Mouse (Mus musculus): Measurements from ENCODE around the gene Gm815. TPM values are rescaled to one million over a fixed set of nuclear protein-coding genes. Genes with fewer than 3 reads are reported as not detected.

Gm815 gene
- not detected in 2 replicates for polyA plus RNA-seq (2016; fragmentation: Nextera tagmentation; extraction: Ambion mirVana)

GRCm38 (mm10) chr19:26885616-26886015 is at the start of gene Gm815:
Gm815 (plus strand) TSS chr19:26885881.
- no peak for DNase-seq (ENCODE audit: low spot score)
- Histone ChIP-seq H3K36me3 (no peaks in the 10 kb centered on the region), H3K27ac (no peak within 1 kb of the TSS), H3K4me1 (replicated peaks) (peaks cover 3% of the 10 kb centered on the region), H3K27me3 (ENCODE audit: insufficient read depth, poor library complexity, severe bottlenecking) (no peaks in the 10 kb centered on the region), H3K9me3 (no peaks in the 10 kb centered on the region), H3K4me3 (no peak within 1 kb of the TSS)
- WGBS, result 88% methylated on average over 6 of the region's 6 CpGs

DNA sequence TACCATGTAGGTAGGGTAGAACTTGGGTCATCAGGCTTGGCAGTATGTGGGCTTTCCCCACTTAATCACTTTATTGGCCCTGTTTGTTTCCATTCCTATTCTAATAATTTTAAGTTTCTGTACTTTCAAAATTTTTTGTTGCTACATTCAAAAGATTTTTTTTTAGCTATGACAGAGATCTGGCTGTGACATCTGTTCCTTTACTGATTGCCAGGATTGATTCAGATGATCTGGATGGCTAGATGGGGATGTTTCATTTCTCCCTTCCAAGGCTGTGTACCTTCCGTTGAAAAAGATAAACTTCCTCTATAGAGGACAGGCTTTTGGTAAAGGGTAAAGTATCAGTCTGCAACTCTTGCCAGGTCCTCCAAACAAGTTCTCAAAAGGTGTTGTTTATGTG is 48.1 kb upstream of the Gm815 start:
- 82% methylated on average over 1 of the region's 1 CpGs for whole genome bisulfite sequencing

GRCm38 (mm10) chr19:26843896-26844295 is 41.8 kb upstream of the Gm815 start:
- WGBS, result 93% methylated on average over 6 of the region's 6 CpGs
- DNase-seq (ENCODE audit: low spot score), result no peak
- H3K9me3 ChIP-seq, result peaks cover 3% of the 10 kb centered on the region; the same call in 1 of the 2 replicates
- no peak overlapping the region for H3K4me3 ChIP-seq
- H3K4me1 ChIP-seq (replicated peaks), result peaks cover 29% of the 10 kb centered on the region
- peaks cover 7% of the 10 kb centered on the region; the same call in 1 of the 2 replicates for H3K27me3 ChIP-seq (ENCODE audit: insufficient read depth, poor library complexity, severe bottlenecking)
- H3K27ac ChIP-seq, result peak overlapping the region; percentile 95
- H3K36me3 ChIP-seq, result no peaks in the 10 kb centered on the region

More for the DNA sequence above, 48.1 kb upstream of the Gm815 start:
- no peak overlapping the region for H3K27ac ChIP-seq
- H3K4me3 ChIP-seq, result no peak overlapping the region
- no peaks in the 10 kb centered on the region for H3K9me3 ChIP-seq
- H3K36me3 ChIP-seq, result no peaks in the 10 kb centered on the region
- DNase-seq (ENCODE audit: low spot score), result no peak
- no peaks in the 10 kb centered on the region for H3K4me1 ChIP-seq (replicated peaks)
- H3K27me3 ChIP-seq (ENCODE audit: insufficient read depth, poor library complexity, severe bottlenecking), result no peaks in the 10 kb centered on the region

- peaks cover 29% of the 10 kb centered on the region for H3K4me1 ChIP-seq (replicated peaks)
- peak; percentile 86 for DNase-seq (ENCODE audit: low spot score)
- peaks cover 10% of the 10 kb centered on the region; the same call in 1 of the 2 replicates for H3K27me3 ChIP-seq (ENCODE audit: insufficient read depth, poor library complexity, severe bottlenecking)
- no peaks in the 10 kb centered on the region for H3K36me3 ChIP-seq
- peaks cover 8% of the 10 kb centered on the region; the same call in 1 of the 2 replicates for H3K9me3 ChIP-seq
- WGBS, result 7% methylated on average over 8 of the region's 8 CpGs
- H3K4me3 ChIP-seq, result peak overlapping the region; percentile 54
- peak overlapping the region; percentile 95 for H3K27ac ChIP-seq
Measured at GRCm38 (mm10) chr19:26844813-26845212, 40.9 kb upstream of the Gm815 start.

DNA sequence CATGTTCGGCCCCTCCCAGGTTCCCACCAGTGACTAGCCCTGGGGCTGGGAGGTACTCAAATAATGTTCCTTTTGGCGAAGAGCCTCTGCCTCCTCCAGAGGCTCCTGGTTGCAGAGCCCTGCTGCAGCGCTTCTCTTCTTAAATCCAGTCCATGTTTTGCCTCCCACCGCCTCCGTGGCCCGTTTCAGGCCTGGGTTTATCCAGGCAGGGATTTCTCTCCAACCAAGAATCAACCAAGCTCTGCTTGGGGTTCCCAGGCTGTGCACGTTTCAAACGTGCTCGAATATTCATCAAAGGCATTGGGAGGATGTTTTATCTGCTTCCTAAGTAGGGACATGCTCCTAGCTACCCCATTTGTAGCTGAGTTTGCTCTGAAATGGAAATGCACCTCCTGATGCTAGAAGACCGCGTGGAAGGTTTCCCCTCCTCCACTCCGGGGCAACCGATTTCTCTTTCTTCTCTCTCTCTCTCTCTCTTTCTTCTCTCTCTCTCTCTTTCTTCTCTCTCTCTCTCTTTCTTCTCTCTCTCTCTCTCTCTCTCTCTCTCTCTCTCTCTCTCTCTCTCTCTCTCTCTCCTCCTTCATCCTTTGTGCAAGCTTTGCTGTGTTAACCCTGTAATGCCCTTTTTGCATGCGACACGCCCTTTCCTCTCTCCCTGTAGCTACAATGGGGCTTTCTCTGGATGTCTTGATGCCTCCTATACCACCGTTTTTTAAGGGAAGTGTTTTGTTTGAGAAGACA is 40.2 kb upstream of the Gm815 start:
- Histone ChIP-seq H3K4me3 (peak overlapping the region; percentile 54), H3K4me1 (replicated peaks) (peaks cover 29% of the 10 kb centered on the region), H3K36me3 (no peaks in the 10 kb centered on the region), H3K27me3 (ENCODE audit: insufficient read depth, poor library complexity, severe bottlenecking) (peaks cover 10% of the 10 kb centered on the region; the same call in 1 of the 2 replicates), H3K9me3 (peaks cover 8% of the 10 kb centered on the region; the same call in 1 of the 2 replicates), H3K27ac (peak overlapping the region; percentile 95)
- peak; percentile 98 for DNase-seq (ENCODE audit: low spot score)
- WGBS, result under 1% methylated on average over 16 of the region's 16 CpGs

DNA sequence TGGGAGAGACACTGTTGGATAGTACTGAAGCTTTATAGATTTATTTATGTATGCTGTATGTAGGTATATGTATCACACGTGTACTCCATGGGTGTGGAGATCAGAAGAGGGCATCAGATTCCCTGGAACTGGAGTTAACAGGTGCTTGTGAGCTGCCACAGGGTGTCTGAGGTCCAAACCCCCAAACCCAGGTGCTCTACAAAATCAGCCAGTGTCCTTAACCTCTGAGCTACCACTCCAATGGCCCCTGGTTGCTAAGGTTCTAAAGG is 39.7 kb upstream of the Gm815 start:
- peak overlapping the region; percentile 54 for H3K4me3 ChIP-seq
- H3K27ac ChIP-seq, result peak overlapping the region; percentile 95
- DNase-seq (ENCODE audit: low spot score), result no peak
- H3K4me1 ChIP-seq (replicated peaks), result peaks cover 30% of the 10 kb centered on the region
- H3K9me3 ChIP-seq, result peaks cover 8% of the 10 kb centered on the region; the same call in 1 of the 2 replicates
- 0% methylated on average over 1 of the region's 1 CpGs for WGBS
- peaks cover 10% of the 10 kb centered on the region; the same call in 1 of the 2 replicates for H3K27me3 ChIP-seq (ENCODE audit: insufficient read depth, poor library complexity, severe bottlenecking)
- H3K36me3 ChIP-seq, result no peaks in the 10 kb centered on the region

- no peak for DNase-seq (ENCODE audit: low spot score)
- Histone ChIP-seq H3K4me1 (replicated peaks) (peaks cover 25% of the 10 kb centered on the region), H3K27ac (peak overlapping the region; percentile 0; the same call in 1 of the 2 replicates), H3K36me3 (no peaks in the 10 kb centered on the region), H3K9me3 (peaks cover 8% of the 10 kb centered on the region; the same call in 1 of the 2 replicates), H3K27me3 (ENCODE audit: insufficient read depth, poor library complexity, severe bottlenecking) (peaks cover 10% of the 10 kb centered on the region; the same call in 1 of the 2 replicates), H3K4me3 (no peak overlapping the region)
- WGBS, result 81% methylated on average over 10 of the region's 10 CpGs
Measured at GRCm38 (mm10) chr19:26851017-26851782, 34.5 kb upstream of the Gm815 start.

- Histone ChIP-seq H3K27ac (peak overlapping the region; percentile 45), H3K4me3 (no peak overlapping the region), H3K36me3 (no peaks in the 10 kb centered on the region), H3K9me3 (peaks cover 8% of the 10 kb centered on the region; the same call in 1 of the 2 replicates), H3K4me1 (replicated peaks) (peaks cover 13% of the 10 kb centered on the region), H3K27me3 (ENCODE audit: insufficient read depth, poor library complexity, severe bottlenecking) (peaks cover 3% of the 10 kb centered on the region; the same call in 1 of the 2 replicates)
- DNase-seq (ENCODE audit: low spot score), result no peak
- 66% methylated on average over 10 of the region's 10 CpGs for WGBS
Measured at GRCm38 (mm10) chr19:26852325-26852900, 33.3 kb upstream of the Gm815 start.

GRCm38 (mm10) chr19:26853701-26854282 is 31.9 kb upstream of the Gm815 start:
- DNase-seq (ENCODE audit: low spot score), result no peak
- H3K27ac ChIP-seq, result no peak overlapping the region
- H3K4me1 ChIP-seq (replicated peaks), result peaks cover 20% of the 10 kb centered on the region
- WGBS, result 83% methylated on average over 8 of the region's 8 CpGs
- 0 out of 2 replicates have a peak, but pooled peaks cover 2% of the 10 kb centered on the region for H3K27me3 ChIP-seq (ENCODE audit: insufficient read depth, poor library complexity, severe bottlenecking)
- peaks cover 6% of the 10 kb centered on the region; the same call in 1 of the 2 replicates for H3K9me3 ChIP-seq
- no peak overlapping the region for H3K4me3 ChIP-seq
- H3K36me3 ChIP-seq, result no peaks in the 10 kb centered on the region

- Histone ChIP-seq H3K27ac (no peak overlapping the region), H3K4me3 (no peak overlapping the region), H3K4me1 (replicated peaks) (peaks cover 29% of the 10 kb centered on the region), H3K9me3 (no peaks in the 10 kb centered on the region), H3K27me3 (ENCODE audit: insufficient read depth, poor library complexity, severe bottlenecking) (no peaks in the 10 kb centered on the region), H3K36me3 (no peaks in the 10 kb centered on the region)
- 94% methylated on average over 4 of the region's 4 CpGs for WGBS
- no peak for DNase-seq (ENCODE audit: low spot score)
Measured at GRCm38 (mm10) chr19:26854661-26855060, 31.0 kb upstream of the Gm815 start.

DNA sequence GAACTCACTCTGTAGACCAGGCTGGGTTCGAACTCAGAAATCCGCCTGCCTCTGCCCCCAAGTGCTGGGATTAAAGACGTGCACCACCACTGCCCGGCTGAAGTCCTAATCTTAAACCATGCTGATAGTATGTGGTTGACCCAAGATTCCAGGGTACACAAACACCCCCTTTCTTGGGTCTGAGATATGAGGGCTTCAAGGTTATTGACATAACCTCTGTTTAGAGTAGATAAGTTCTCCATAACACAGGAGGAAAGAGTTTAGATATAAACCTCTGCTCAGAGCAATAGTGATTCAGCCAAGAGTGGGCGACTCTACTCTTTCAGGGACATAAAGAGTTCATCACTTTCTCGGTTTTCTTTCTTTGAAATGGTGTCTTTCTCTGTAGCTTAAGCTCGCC is 30.5 kb upstream of the Gm815 start:
- Histone ChIP-seq H3K36me3 (no peaks in the 10 kb centered on the region), H3K27ac (no peak overlapping the region), H3K9me3 (no peaks in the 10 kb centered on the region), H3K27me3 (ENCODE audit: insufficient read depth, poor library complexity, severe bottlenecking) (no peaks in the 10 kb centered on the region), H3K4me3 (no peak overlapping the region), H3K4me1 (replicated peaks) (peaks cover 30% of the 10 kb centered on the region)
- WGBS, result 90% methylated on average over 7 of the region's 7 CpGs
- DNase-seq (ENCODE audit: low spot score), result no peak

DNA sequence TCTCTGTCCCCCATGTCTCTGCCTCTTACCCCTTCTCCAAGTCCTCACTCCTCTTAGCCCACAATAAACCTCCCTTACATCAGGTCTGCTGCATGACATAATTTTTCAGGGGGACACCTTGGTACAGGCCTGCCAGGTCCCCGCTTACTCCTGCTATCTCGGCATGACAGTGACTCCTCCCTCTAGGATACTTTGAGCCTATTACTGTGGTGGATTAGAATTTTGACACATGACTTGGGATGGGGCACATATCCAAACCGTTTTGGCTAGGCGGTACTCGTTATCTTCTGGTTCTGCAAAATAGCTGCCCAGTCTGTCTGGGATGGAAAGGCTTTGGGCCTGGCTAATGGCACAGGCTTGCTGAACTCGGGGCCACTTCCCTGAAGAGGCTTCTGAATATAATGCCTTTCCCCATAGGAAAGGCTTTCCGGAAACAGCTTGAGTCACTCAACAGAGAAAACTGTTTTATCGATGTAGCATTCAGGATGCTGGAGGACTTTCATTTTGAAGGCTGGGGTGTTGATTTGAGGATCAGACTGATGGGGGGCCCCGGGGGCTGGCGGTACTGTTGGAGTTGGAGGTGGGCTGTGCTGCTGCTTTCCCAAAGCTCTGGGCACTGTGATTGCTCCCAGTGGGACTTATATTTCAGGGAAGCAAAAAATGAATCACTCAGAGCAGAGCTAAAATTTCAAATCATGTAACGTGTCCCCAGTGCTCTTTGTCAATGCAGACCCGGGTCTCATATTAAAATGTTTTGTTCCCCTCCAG is 27.1 kb upstream of the Gm815 start:
- Histone ChIP-seq H3K9me3 (no peaks in the 10 kb centered on the region), H3K4me3 (no peak overlapping the region), H3K4me1 (replicated peaks) (peaks cover 25% of the 10 kb centered on the region), H3K27me3 (ENCODE audit: insufficient read depth, poor library complexity, severe bottlenecking) (peaks cover 2% of the 10 kb centered on the region; the same call in 1 of the 2 replicates), H3K36me3 (no peaks in the 10 kb centered on the region), H3K27ac (peak overlapping the region; percentile 73)
- 82% methylated on average over 12 of the region's 12 CpGs for WGBS
- DNase-seq (ENCODE audit: low spot score), result no peak

Measured in hindbrain, embryonic 10.5 days (tissue).